Mouse (Mus musculus) intestine, embryonic 14.5 days (tissue): Measurements from ENCODE around the gene Osbpl6. TPM values are rescaled to one million over a fixed set of nuclear protein-coding genes. Genes with fewer than 3 reads are reported as not detected.

Source experiments
- ATAC-seq: fragments of 200-750 bp; cut with Nextera tagmentation; replicated peaks from 2 replicates; pipeline ENCODE4 v1.8.0; 2017; ENCODE audit warnings: low read depth, moderate number of reproducible peaks, moderate TSS enrichment, moderate library complexity; ENCODE audit not compliant: low FRiP score, low TSS enrichment
- DNase-seq: peaks from one replicate; pipeline ENCODE4 v3.0.0-alpha.2; 2018; ENCODE audit warnings: low spot score
- H3K27ac ChIP-seq: fragments of 300-500 bp; sonication (generic); 2 replicates; pipeline ENCODE4 v1.5.1; 2014; ENCODE audit warnings: low read depth, mild to moderate bottlenecking, control low read depth
- H3K27me3 ChIP-seq: fragments of 300-500 bp; sonication (generic); replicated peaks from 2 replicates; pipeline ENCODE4 v1.6.1; 2014; ENCODE audit warnings: low read length, control low read depth; ENCODE audit not compliant: control insufficient read depth, insufficient read depth
- H3K36me3 ChIP-seq: fragments of 300-500 bp; sonication (generic); 2 replicates; pipeline ENCODE4 v1.6.1; 2014; ENCODE audit warnings: low read length, control low read depth; ENCODE audit not compliant: control insufficient read depth, insufficient read depth
- H3K4me1 ChIP-seq: fragments of 300-500 bp; sonication (generic); replicated peaks from 2 replicates; pipeline ENCODE4 v1.6.1; 2014; ENCODE audit warnings: low read length, control low read depth, mixed read lengths; ENCODE audit not compliant: control insufficient read depth, insufficient read depth
- H3K4me2 ChIP-seq: fragments of 300-500 bp; sonication (generic); 2 replicates; pipeline ENCODE4 v1.6.1; 2014; ENCODE audit warnings: low read length
- H3K4me3 ChIP-seq: fragments of 300-500 bp; sonication (generic); 2 replicates; pipeline ENCODE4 v1.5.1; 2014; ENCODE audit warnings: low read depth, low read length, control low read depth, mixed read lengths
- H3K9ac ChIP-seq: fragments of 300-500 bp; sonication (generic); 2 replicates; pipeline ENCODE4 v1.6.1; 2014; ENCODE audit warnings: mild to moderate bottlenecking, low read length
- H3K9me3 ChIP-seq: fragments of 300-500 bp; sonication (generic); 2 replicates; pipeline ENCODE4 v1.6.1; 2016; ENCODE audit warnings: low read length, control low read depth; ENCODE audit not compliant: control insufficient read depth
- WGBS: fragments of 180-500 bp; shearing (Covaris S2); extraction: QIAGEN DNeasy Blood & Tissue Kit; methylation state at CpG from one replicate; pipeline ENCODE4 v1.1.7; 2014; 5-methylcytosine and 5-hydroxymethylcytosine counted together
- polyA plus RNA-seq: library from polyadenylated mRNA; unstranded; fragments of >200 nt; fragmentation: Nextera tagmentation; extraction: Ambion mirVana; gene quantifications from 2 replicates; pipeline ENCODE4 v1.2.1, GENCODE M21; 2014

The Osbpl6 gene
- polyA plus RNA-seq, 1 experiment from 2014 or later: 10.9 TPM

GRCm38 (mm10) chr2:76518407-76519063, 112.2 kb downstream of the Osbpl6 start:
- H3K9me3 ChIP-seq: no peaks in the 10 kb centered on the region
- 92% methylated on average over 5 of the region's 5 CpGs for WGBS
- no peaks in the 10 kb centered on the region for H3K4me1 ChIP-seq
- H3K9ac ChIP-seq: no peak overlapping the region
- no peak overlapping the region for H3K4me3 ChIP-seq
- no peaks in the 10 kb centered on the region for H3K27me3 ChIP-seq
- no peak for DNase-seq
- no peak overlapping the region for H3K4me2 ChIP-seq
- no peak overlapping the region for H3K27ac ChIP-seq
- no peak for ATAC-seq
- no peaks in the 10 kb centered on the region for H3K36me3 ChIP-seq

- no peak overlapping the region for H3K27ac ChIP-seq
- ATAC-seq: no peak
- H3K36me3 ChIP-seq: no peaks in the 10 kb centered on the region
- no peaks in the 10 kb centered on the region for H3K9me3 ChIP-seq
- DNase-seq: no peak
- H3K27me3 ChIP-seq: no peaks in the 10 kb centered on the region
- WGBS: 74% methylated on average over 6 of the region's 6 CpGs
- no peak overlapping the region for H3K9ac ChIP-seq
- no peak overlapping the region for H3K4me3 ChIP-seq
- no peak overlapping the region for H3K4me2 ChIP-seq
- H3K4me1 ChIP-seq: no peaks in the 10 kb centered on the region
Measured at GRCm38 (mm10) chr2:76521585-76521984, 115.3 kb downstream of the Osbpl6 start.

- Histone ChIP-seq H3K4me2 (no peak overlapping the region), H3K4me3 (no peak overlapping the region), H3K27ac (no peak overlapping the region), H3K36me3 (no peaks in the 10 kb centered on the region), H3K27me3 (no peaks in the 10 kb centered on the region), H3K9ac (no peak overlapping the region), H3K4me1 (no peaks in the 10 kb centered on the region; the same call in 1 of the 2 replicates), H3K9me3 (no peaks in the 10 kb centered on the region)
- no peak for ATAC-seq
- DNase-seq: no peak
- WGBS: 79% methylated on average over 5 of the region's 5 CpGs
Measured at GRCm38 (mm10) chr2:76524451-76524850, 118.1 kb downstream of the Osbpl6 start.

GRCm38 (mm10) chr2:76525645-76526044, 119.3 kb downstream of the Osbpl6 start:
- no peak overlapping the region for H3K4me3 ChIP-seq
- DNase-seq (no peak), ATAC-seq (no peak)
- WGBS: 58% methylated on average over 3 of the region's 3 CpGs
- H3K36me3 ChIP-seq: no peaks in the 10 kb centered on the region
- H3K27me3 ChIP-seq: no peaks in the 10 kb centered on the region
- no peaks in the 10 kb centered on the region for H3K9me3 ChIP-seq
- H3K4me2 ChIP-seq: no peak overlapping the region
- H3K4me1 ChIP-seq: no peaks in the 10 kb centered on the region; the same call in 1 of the 2 replicates
- no peak overlapping the region for H3K9ac ChIP-seq
- H3K27ac ChIP-seq: no peak overlapping the region

GRCm38 (mm10) chr2:76532490-76533126, 126.3 kb downstream of the Osbpl6 start:
- 70% methylated on average over 14 of the region's 14 CpGs for WGBS
- Histone ChIP-seq H3K36me3 (no peaks in the 10 kb centered on the region), H3K4me1 (no peaks in the 10 kb centered on the region; the same call in 1 of the 2 replicates), H3K27me3 (no peaks in the 10 kb centered on the region), H3K4me2 (no peak overlapping the region), H3K27ac (no peak overlapping the region), H3K9ac (no peak overlapping the region), H3K9me3 (no peaks in the 10 kb centered on the region), H3K4me3 (no peak overlapping the region)
- DNase-seq (no peak), ATAC-seq (no peak)

GRCm38 (mm10) chr2:76534932-76535331, 128.6 kb downstream of the Osbpl6 start:
- H3K9me3 ChIP-seq: no peaks in the 10 kb centered on the region
- DNase-seq: no peak
- ATAC-seq: no peak
- WGBS: 80% methylated on average over 7 of the region's 7 CpGs
- H3K4me3 ChIP-seq: no peak overlapping the region
- H3K4me2 ChIP-seq: no peak overlapping the region
- H3K27me3 ChIP-seq: no peaks in the 10 kb centered on the region
- 0 out of 2 replicates have a peak, but pooled peaks cover 2% of the 10 kb centered on the region for H3K4me1 ChIP-seq
- no peak overlapping the region for H3K9ac ChIP-seq
- H3K36me3 ChIP-seq: no peaks in the 10 kb centered on the region
- no peak overlapping the region for H3K27ac ChIP-seq

- Histone ChIP-seq H3K9ac (no peak overlapping the region), H3K4me3 (no peak overlapping the region), H3K4me1 (0 out of 2 replicates have a peak, but pooled peaks cover 3% of the 10 kb centered on the region), H3K27ac (no peak overlapping the region), H3K9me3 (no peaks in the 10 kb centered on the region), H3K36me3 (no peaks in the 10 kb centered on the region), H3K4me2 (no peak overlapping the region), H3K27me3 (no peaks in the 10 kb centered on the region)
- WGBS: 91% methylated on average over 9 of the region's 9 CpGs
- no peak for ATAC-seq
- no peak for DNase-seq
Measured at GRCm38 (mm10) chr2:76541900-76542299, 135.6 kb downstream of the Osbpl6 start.

GRCm38 (mm10) chr2:76542921-76543320, 136.6 kb downstream of the Osbpl6 start:
- 55% methylated on average over 5 of the region's 5 CpGs for WGBS
- H3K36me3 ChIP-seq: no peaks in the 10 kb centered on the region
- DNase-seq (no peak), ATAC-seq (no peak)
- H3K4me2 ChIP-seq: no peak overlapping the region
- no peak overlapping the region for H3K4me3 ChIP-seq
- no peaks in the 10 kb centered on the region for H3K9me3 ChIP-seq
- H3K27ac ChIP-seq: no peak overlapping the region
- H3K4me1 ChIP-seq: 0 out of 2 replicates have a peak, but pooled peaks cover 3% of the 10 kb centered on the region
- no peaks in the 10 kb centered on the region for H3K27me3 ChIP-seq
- H3K9ac ChIP-seq: no peak overlapping the region

- H3K4me1 ChIP-seq: no peaks in the 10 kb centered on the region
- 0 out of 2 replicates have a peak, but pooled peaks cover 3% of the 10 kb centered on the region for H3K36me3 ChIP-seq
- no peak overlapping the region for H3K27ac ChIP-seq
- no peak overlapping the region for H3K9ac ChIP-seq
- DNase-seq (no peak), ATAC-seq (no peak)
- H3K27me3 ChIP-seq: no peaks in the 10 kb centered on the region
- H3K4me2 ChIP-seq: no peak overlapping the region
- no peak overlapping the region for H3K4me3 ChIP-seq
- no peaks in the 10 kb centered on the region for H3K9me3 ChIP-seq
- WGBS: 49% methylated on average over 8 of the region's 8 CpGs
Measured at GRCm38 (mm10) chr2:76545539-76545938, 139.2 kb downstream of the Osbpl6 start.
